Mouse (Mus musculus): Measurements from ENCODE around the gene Gm49394. TPM values are rescaled to one million over a fixed set of nuclear protein-coding genes. Genes with fewer than 3 reads are reported as not detected.

The Gm49394 gene
- total and polyA plus RNA-seq, 3 experiments, result not detected

- no peak for TF ChIP-seq MAZ (IDR thresholded peaks at IDR 0.05; ENCODE audit: low read depth, low read length)
Measured at GRCm38 (mm10) chr7:142663931-142664421, 5.8 kb downstream of the Gm49394 start (continued).

- dilution Hi-C loops (cut with MboI; ENCODE audit: extremely low pct_ligation_motif_present, extremely low pct_unique_long_range_greater_than_20kb, low sequenced_read_pairs) (no loop called here), in situ Hi-C loops (cut with MboI; ENCODE audit: low pct_ligation_motif_present, low pct_unique_long_range_greater_than_20kb, low sequenced_read_pairs) (no loop called here)
- DNase-seq (ENCODE audit: extremely low read depth), result no peak
- Histone ChIP-seq H3K4me2 (ENCODE audit: insufficient read depth, low read depth, poor library complexity, severe bottlenecking) (no peak overlapping the region), H3K4me3 (replicated peaks in 1 of 3; ENCODE audit: low read depth in 2 of 3, low read length in 2 of 3, poor library complexity in 1 of 3) (no peak overlapping the region), H3K36me3 (replicated peaks in 1 of 2; ENCODE audit: control insufficient read depth in 1 of 2, insufficient read depth in 1 of 2, low read length in 1 of 2) (no peaks in the 10 kb centered on the region), H3K79me2 (replicated peaks; ENCODE audit: control insufficient read depth, extremely low read depth, insufficient read depth, poor library complexity, severe bottlenecking) (no peaks in the 10 kb centered on the region), H3K4me1 (ENCODE audit: control insufficient read depth in 1 of 2, insufficient read depth in 2 of 2) (no peaks in the 10 kb centered on the region), H3K9ac (ENCODE audit: insufficient read depth, low read depth) (no peak overlapping the region), H3K27me3 (replicated peaks) (peaks cover 61% of the 10 kb centered on the region), H3K9me3 (replicated peaks; ENCODE audit: low read length) (peaks cover 27% of the 10 kb centered on the region), H3K27ac (ENCODE audit: insufficient read depth, low read depth) (no peak overlapping the region)
- TF ChIP-seq POLR2AphosphoS2 (IDR thresholded peaks at IDR 0.05; ENCODE audit: low read depth, low read length) (no peak), BHLHE40 (IDR thresholded peaks at IDR 0.05; ENCODE audit: low read depth, low read length) (no peak), PAX5 (IDR thresholded peaks at IDR 0.05; ENCODE audit: low read length) (no peak), GABPA (IDR thresholded peaks at IDR 0.05; ENCODE audit: insufficient replicate concordance, low read depth, low read length) (no peak), ZMIZ1 (IDR thresholded peaks at IDR 0.05; ENCODE audit: low read depth, low read length) (no peak)
Measured at GRCm38 (mm10) chr7:142663151-142663550, 6.6 kb downstream of the Gm49394 start.

GRCm38 (mm10) chr7:142661811-142662210 is 7.9 kb downstream of the Gm49394 start:
- Histone ChIP-seq H3K27me3 (replicated peaks) (peaks cover 62% of the 10 kb centered on the region), H3K4me2 (ENCODE audit: insufficient read depth, low read depth, poor library complexity, severe bottlenecking) (no peak overlapping the region), H3K79me2 (replicated peaks; ENCODE audit: control insufficient read depth, extremely low read depth, insufficient read depth, poor library complexity, severe bottlenecking) (no peaks in the 10 kb centered on the region), H3K4me3 (replicated peaks in 1 of 3; ENCODE audit: low read depth in 2 of 3, low read length in 2 of 3, poor library complexity in 1 of 3) (no peak overlapping the region), H3K27ac (ENCODE audit: insufficient read depth, low read depth) (no peak overlapping the region), H3K9ac (ENCODE audit: insufficient read depth, low read depth) (no peak overlapping the region), H3K4me1 (ENCODE audit: control insufficient read depth in 1 of 2, insufficient read depth in 2 of 2) (no peaks in the 10 kb centered on the region), H3K36me3 (replicated peaks in 1 of 2; ENCODE audit: control insufficient read depth in 1 of 2, insufficient read depth in 1 of 2, low read length in 1 of 2) (no peaks in the 10 kb centered on the region), H3K9me3 (replicated peaks; ENCODE audit: low read length) (peaks cover 27% of the 10 kb centered on the region)
- no peak for DNase-seq (ENCODE audit: extremely low read depth)
- dilution Hi-C loops (cut with MboI; ENCODE audit: extremely low pct_ligation_motif_present, extremely low pct_unique_long_range_greater_than_20kb, low sequenced_read_pairs), result no loop called here
- in situ Hi-C loops (cut with MboI; ENCODE audit: low pct_ligation_motif_present, low pct_unique_long_range_greater_than_20kb, low sequenced_read_pairs), result no loop called here
- TF ChIP-seq TCF12 (IDR thresholded peaks at IDR 0.05; ENCODE audit: low read depth, low read length), result no peak
- TF ChIP-seq JUN (IDR thresholded peaks at IDR 0.05; ENCODE audit: insufficient read depth, low read depth, low read length), result no peak
- no peak for TF ChIP-seq RAD21 (IDR thresholded peaks at IDR 0.05; ENCODE audit: low read depth, low read length)
- TF ChIP-seq SIN3A (IDR thresholded peaks at IDR 0.05; ENCODE audit: low read length), result no peak
- TF ChIP-seq GABPA (IDR thresholded peaks at IDR 0.05; ENCODE audit: insufficient replicate concordance, low read depth, low read length), result no peak

GRCm38 (mm10) chr7:142661046-142661445 is 8.7 kb downstream of the Gm49394 start:
- no peaks in the 10 kb centered on the region for H3K79me2 ChIP-seq (replicated peaks; ENCODE audit: control insufficient read depth, extremely low read depth, insufficient read depth, poor library complexity, severe bottlenecking)
- no peak overlapping the region for H3K27ac ChIP-seq (ENCODE audit: insufficient read depth, low read depth)
- H3K36me3 ChIP-seq (replicated peaks in 1 of 2; ENCODE audit: control insufficient read depth in 1 of 2, insufficient read depth in 1 of 2, low read length in 1 of 2), result no peaks in the 10 kb centered on the region
- no peaks in the 10 kb centered on the region for H3K4me1 ChIP-seq (ENCODE audit: control insufficient read depth in 1 of 2, insufficient read depth in 2 of 2)
- no peak for DNase-seq (ENCODE audit: extremely low read depth)
- H3K9me3 ChIP-seq (replicated peaks; ENCODE audit: low read length), result peaks cover 27% of the 10 kb centered on the region
- H3K4me2 ChIP-seq (ENCODE audit: insufficient read depth, low read depth, poor library complexity, severe bottlenecking), result no peak overlapping the region
- in situ Hi-C loops (cut with MboI; ENCODE audit: low pct_ligation_motif_present, low pct_unique_long_range_greater_than_20kb, low sequenced_read_pairs), result no loop called here
- peaks cover 60% of the 10 kb centered on the region for H3K27me3 ChIP-seq (replicated peaks)
- no peak overlapping the region for H3K9ac ChIP-seq (ENCODE audit: insufficient read depth, low read depth)
- H3K4me3 ChIP-seq (replicated peaks in 1 of 3; ENCODE audit: low read depth in 2 of 3, low read length in 2 of 3, poor library complexity in 1 of 3), result no peak overlapping the region
- TF ChIP-seq ELF1 (IDR thresholded peaks at IDR 0.05; ENCODE audit: low read depth, low read length) (no peak), UBTF (IDR thresholded peaks at IDR 0.05; ENCODE audit: low read depth, low read length) (no peak), CTCF (conservative IDR thresholded peaks at IDR 0.05 in 1 of 2, IDR thresholded peaks at IDR 0.05 in 1 of 2; ENCODE audit: low read depth in 2 of 2, low read length in 2 of 2) (no peak), ZC3H11A (IDR thresholded peaks at IDR 0.05; ENCODE audit: low read depth, low read length) (no peak), PAX5 (IDR thresholded peaks at IDR 0.05; ENCODE audit: low read length) (no peak), EP300 (IDR thresholded peaks at IDR 0.05; ENCODE audit: low read length) (no peak), IRF4 (IDR thresholded peaks at IDR 0.05; ENCODE audit: low read depth, low read length) (no peak), NELFE (IDR thresholded peaks at IDR 0.05; ENCODE audit: low read depth, low read length) (no peak), MEF2A (IDR thresholded peaks at IDR 0.05; ENCODE audit: borderline replicate concordance, low read depth, low read length) (no peak), JUND (conservative IDR thresholded peaks at IDR 0.05; ENCODE audit: low read depth, low read length) (no peak), HCFC1 (IDR thresholded peaks at IDR 0.05; ENCODE audit: low read depth, low read length) (no peak)
- dilution Hi-C loops (cut with MboI; ENCODE audit: extremely low pct_ligation_motif_present, extremely low pct_unique_long_range_greater_than_20kb, low sequenced_read_pairs), result no loop called here

Data from CH12.LX (cell line).